Mouse (Mus musculus): ENCODE measurements at regions not wholly inside any gene's neighbourhood (a gene's known extent, or its start where the extent isn't known, plus 50 kb on each side); places are given as distances from the start of the nearest gene placed in this dataset.

- DNase-seq (ENCODE audit: low spot score) = no peak
These were observed 276.3 kb upstream of the Fermt1 start for GRCm38 (mm10) chr2:133221762-133222556.

GRCm38 (mm10) chr2:133235175-133235920 lies 289.6 kb upstream of the Fermt1 start:
- no peak for DNase-seq (ENCODE audit: low spot score)

GRCm38 (mm10) chr2:133252131-133252530 lies 299.8 kb upstream of the Bmp2 start:
- no peak for DNase-seq (ENCODE audit: low spot score)

GRCm38 (mm10) chr2:133274424-133274823 lies 277.5 kb upstream of the Bmp2 start:
- no peak for DNase-seq (ENCODE audit: low spot score)

GRCm38 (mm10) chr2:133278546-133278945 lies 273.4 kb upstream of the Bmp2 start:
- DNase-seq (ENCODE audit: low spot score) = no peak

GRCm38 (mm10) chr2:133279275-133279674 lies 272.7 kb upstream of the Bmp2 start:
- DNase-seq (ENCODE audit: low spot score) = no peak

- DNase-seq (ENCODE audit: low spot score) = no peak
These were observed 269.3 kb upstream of the Bmp2 start for GRCm38 (mm10) chr2:133282692-133283091.

- DNase-seq (ENCODE audit: low spot score) = no peak
These were observed 268.2 kb upstream of the Bmp2 start for GRCm38 (mm10) chr2:133283709-133284108.

GRCm38 (mm10) chr2:133294136-133294535 lies 257.8 kb upstream of the Bmp2 start:
- no peak for DNase-seq (ENCODE audit: low spot score)

- DNase-seq (ENCODE audit: low spot score) = peak; percentile 15
These were observed 246.0 kb upstream of the Bmp2 start for GRCm38 (mm10) chr2:133305936-133306335.

GRCm38 (mm10) chr2:133311001-133311400 lies 241.0 kb upstream of the Bmp2 start:
- DNase-seq (ENCODE audit: low spot score) = no peak

GRCm38 (mm10) chr2:133326290-133327050 lies 225.5 kb upstream of the Bmp2 start:
- DNase-seq (ENCODE audit: low spot score) = no peak

- no peak for DNase-seq (ENCODE audit: low spot score)
These were observed 224.3 kb upstream of the Bmp2 start for GRCm38 (mm10) chr2:133327653-133328052.

- DNase-seq (ENCODE audit: low spot score) = no peak
These were observed 215.6 kb upstream of the Bmp2 start for GRCm38 (mm10) chr2:133336177-133336901.

- no peak for DNase-seq (ENCODE audit: low spot score)
These were observed 213.8 kb upstream of the Bmp2 start for GRCm38 (mm10) chr2:133338150-133338549.

GRCm38 (mm10) chr2:133341352-133341751 lies 210.6 kb upstream of the Bmp2 start:
- DNase-seq (ENCODE audit: low spot score) = no peak

- DNase-seq (ENCODE audit: low spot score) = no peak
These were observed 205.8 kb upstream of the Bmp2 start for GRCm38 (mm10) chr2:133345964-133346788.

GRCm38 (mm10) chr2:133346789-133347424 lies 205.1 kb upstream of the Bmp2 start:
- no peak for DNase-seq (ENCODE audit: low spot score)

GRCm38 (mm10) chr2:133351306-133351705 lies 200.7 kb upstream of the Bmp2 start:
- no peak for DNase-seq (ENCODE audit: low spot score)

GRCm38 (mm10) chr2:133352800-133353199 lies 199.2 kb upstream of the Bmp2 start:
- DNase-seq (ENCODE audit: low spot score) = no peak
